Mouse (Mus musculus) ES-Bruce4 (cell line): ENCODE measurements at regions not wholly inside any gene's neighbourhood (a gene's known extent, or its start where the extent isn't known, plus 50 kb on each side); places are given as distances from the start of the nearest gene placed in this dataset.

Experiments
- H3K27ac ChIP-seq: 2 replicates; pipeline ENCODE4 v1.5.1; 2012; ENCODE audit warnings: low read length, inconsistent platforms; ENCODE audit not compliant: insufficient read depth
- H3K27me3 ChIP-seq: 2 replicates; pipeline ENCODE4 v1.6.1; 2012; ENCODE audit warnings: mild to moderate bottlenecking, low read length, inconsistent platforms; ENCODE audit not compliant: control insufficient read depth, poor library complexity, insufficient read depth, severe bottlenecking
- H3K36me3 ChIP-seq: 2 replicates; pipeline ENCODE4 v1.6.1; 2012; ENCODE audit warnings: inconsistent platforms, mild to moderate bottlenecking, low read length, moderate library complexity; ENCODE audit not compliant: control insufficient read depth, poor library complexity, insufficient read depth, severe bottlenecking
- H3K4me1 ChIP-seq: one replicate; pipeline ENCODE4 v1.8.1; 2011; ENCODE audit warnings: low read length; ENCODE audit not compliant: control insufficient read depth, insufficient read depth
- H3K4me3 ChIP-seq: 2 replicates; pipeline ENCODE4 v1.5.1; 2011; ENCODE audit warnings: low read depth, mild to moderate bottlenecking, low read length
- H3K9ac ChIP-seq: 2 replicates; pipeline ENCODE4 v1.6.1; 2012; ENCODE audit warnings: low read depth, mild to moderate bottlenecking, inconsistent platforms; ENCODE audit not compliant: poor library complexity, severe bottlenecking
- H3K9me3 ChIP-seq: replicated peaks from 2 replicates; pipeline ENCODE4 v1.6.1; 2012; ENCODE audit warnings: mild to moderate bottlenecking, low read length, inconsistent platforms; ENCODE audit not compliant: control insufficient read depth, poor library complexity, insufficient read depth, severe bottlenecking
- CTCF ChIP-seq: IDR thresholded peaks from one replicate; pipeline ENCODE4 v1.8.1; 2011; ENCODE audit warnings: low read depth, low read length
- EP300 ChIP-seq: IDR thresholded peaks from 2 replicates; pipeline ENCODE4 v1.6.1; 2011; ENCODE audit warnings: low read depth, low read length; ENCODE audit not compliant: insufficient read depth
- POLR2A ChIP-seq: IDR thresholded peaks from one replicate; pipeline ENCODE4 v1.8.1; 2011; ENCODE audit warnings: low read length; ENCODE audit not compliant: insufficient read depth

- TF ChIP-seq CTCF (no peak), EP300 (no peak), POLR2A (no peak)
- H3K9me3 ChIP-seq: no peaks in the 10 kb centered on the region
- no peaks in the 10 kb centered on the region for H3K27me3 ChIP-seq
- no peak overlapping the region for H3K4me3 ChIP-seq
- H3K9ac ChIP-seq: no peak overlapping the region
- H3K27ac ChIP-seq: no peak overlapping the region
- H3K4me1 ChIP-seq: peaks cover 6% of the 10 kb centered on the region
- no peaks in the 10 kb centered on the region for H3K36me3 ChIP-seq
Observed at GRCm38 (mm10) chr1:154102191-154102590, 98.8 kb upstream of the Zfp648 start.

GRCm38 (mm10) chr1:154102871-154103596 is 98.0 kb upstream of the Zfp648 start:
- Histone ChIP-seq H3K27me3 (no peaks in the 10 kb centered on the region), H3K9ac (no peak overlapping the region), H3K27ac (no peak overlapping the region), H3K36me3 (no peaks in the 10 kb centered on the region), H3K4me1 (peaks cover 6% of the 10 kb centered on the region), H3K9me3 (no peaks in the 10 kb centered on the region), H3K4me3 (no peak overlapping the region)
- TF ChIP-seq POLR2A (no peak), EP300 (no peak), CTCF (no peak)

- H3K36me3 ChIP-seq: no peaks in the 10 kb centered on the region
- no peak overlapping the region for H3K27ac ChIP-seq
- H3K4me3 ChIP-seq: no peak overlapping the region
- H3K27me3 ChIP-seq: no peaks in the 10 kb centered on the region
- H3K9me3 ChIP-seq: no peaks in the 10 kb centered on the region
- H3K9ac ChIP-seq: no peak overlapping the region
- H3K4me1 ChIP-seq: peaks cover 6% of the 10 kb centered on the region
- TF ChIP-seq CTCF (no peak), EP300 (no peak), POLR2A (no peak)
Observed at GRCm38 (mm10) chr1:154103597-154103923, 97.4 kb upstream of the Zfp648 start.

- H3K4me3 ChIP-seq: no peak overlapping the region
- no peaks in the 10 kb centered on the region for H3K36me3 ChIP-seq
- H3K27ac ChIP-seq: no peak overlapping the region
- H3K9ac ChIP-seq: no peak overlapping the region
- H3K9me3 ChIP-seq: no peaks in the 10 kb centered on the region
- peaks cover 6% of the 10 kb centered on the region for H3K4me1 ChIP-seq
- TF ChIP-seq CTCF: no peak
- TF ChIP-seq POLR2A: no peak
- TF ChIP-seq EP300: no peak
- no peaks in the 10 kb centered on the region for H3K27me3 ChIP-seq
Observed at GRCm38 (mm10) chr1:154104006-154104600, 96.9 kb upstream of the Zfp648 start.

- H3K27ac ChIP-seq: no peak overlapping the region
- no peak overlapping the region for H3K4me3 ChIP-seq
- TF ChIP-seq CTCF (no peak), EP300 (no peak)
- H3K27me3 ChIP-seq: no peaks in the 10 kb centered on the region
- peaks cover 6% of the 10 kb centered on the region for H3K4me1 ChIP-seq
- no peaks in the 10 kb centered on the region for H3K9me3 ChIP-seq
- H3K36me3 ChIP-seq: no peaks in the 10 kb centered on the region
- no peak overlapping the region for H3K9ac ChIP-seq
Observed at GRCm38 (mm10) chr1:154104779-154105178, 96.2 kb upstream of the Zfp648 start.

GRCm38 (mm10) chr1:154112500-154112899 is 88.5 kb upstream of the Zfp648 start:
- Histone ChIP-seq H3K4me1 (no peaks in the 10 kb centered on the region), H3K9me3 (no peaks in the 10 kb centered on the region), H3K9ac (no peak overlapping the region), H3K4me3 (no peak overlapping the region), H3K27me3 (no peaks in the 10 kb centered on the region), H3K27ac (no peak overlapping the region), H3K36me3 (no peaks in the 10 kb centered on the region)
- TF ChIP-seq EP300 (no peak), POLR2A (no peak), CTCF (no peak)
